Mouse (Mus musculus) mature B cell (primary cell): Measurements from ENCODE around the gene Fcer1g.

Experiments
- in situ Hi-C: fragments of 300-500 bp; cut with MboI; formaldehyde crosslinking; loops from 2 replicates; pipeline ENCODE4 v1.14.3; 2019

Fcer1g gene

DNA sequence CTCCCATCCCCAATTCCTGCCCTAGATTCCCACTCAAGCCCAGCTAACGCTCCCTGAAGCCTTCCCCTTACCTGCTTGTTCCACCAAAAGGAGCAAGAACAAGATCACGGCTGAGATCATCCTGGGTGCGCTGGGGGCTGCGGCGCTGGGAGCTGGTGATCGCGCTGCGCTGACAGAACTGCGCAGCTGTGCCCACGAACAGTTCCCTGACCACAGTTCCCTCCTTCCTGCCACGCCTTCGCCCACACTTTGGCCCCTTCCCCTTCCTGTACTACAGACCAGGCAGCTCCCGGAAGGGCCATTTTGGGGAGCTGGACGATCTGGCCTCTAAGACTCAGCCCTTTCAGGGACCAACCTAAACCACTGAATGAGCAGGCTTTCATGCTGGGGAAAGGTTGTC lies at the start of gene Fcer1g:
Gene Fcer1g (minus strand): TSS at position 240 of the 400 bp plus-strand sequence.
- in situ Hi-C loops, result no loop called here

DNA sequence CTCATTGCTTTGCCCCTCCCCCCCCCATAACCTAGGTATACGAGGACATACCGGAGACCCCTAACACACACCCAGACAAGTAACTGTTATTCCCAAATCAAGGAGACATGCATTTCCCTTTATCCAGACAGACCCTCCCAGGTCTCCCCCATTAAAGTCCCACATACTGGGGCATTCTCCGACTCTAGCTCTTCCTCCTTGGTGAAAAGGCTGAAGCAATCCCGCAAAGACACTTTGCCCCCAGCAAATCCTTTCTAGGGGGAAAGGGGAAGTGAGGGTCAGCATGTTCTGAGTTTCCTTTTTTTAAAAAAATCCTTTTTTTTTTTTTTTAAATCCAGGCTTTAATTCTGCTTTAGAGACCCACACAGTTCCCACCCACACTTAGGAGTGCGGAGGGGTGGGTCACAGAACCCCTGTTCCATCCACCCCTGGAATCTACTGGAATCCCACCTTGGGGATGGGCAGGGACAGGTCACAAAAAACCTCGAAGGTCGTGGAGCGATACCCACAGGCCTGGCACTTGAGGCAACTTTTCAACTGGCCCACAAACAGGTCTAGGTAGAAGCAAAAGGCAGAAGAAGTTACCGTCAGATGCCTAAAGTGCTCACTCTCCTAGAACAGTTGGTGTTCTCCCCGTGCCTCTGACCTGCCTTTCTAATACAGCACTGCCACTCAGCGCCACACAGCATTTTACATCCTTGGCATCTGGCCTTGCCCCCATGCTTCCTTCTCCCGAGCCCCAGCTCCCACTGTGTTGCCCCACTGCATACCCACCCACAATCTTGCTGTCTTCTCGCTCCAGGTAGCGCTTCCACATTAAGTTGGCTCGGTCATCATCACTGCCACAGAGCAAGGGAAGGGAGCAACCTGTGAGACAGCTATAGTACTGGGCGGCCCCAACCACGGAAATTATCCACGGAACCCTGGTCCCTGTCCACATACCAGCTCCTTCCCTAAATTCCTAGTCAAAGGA lies 49.3 kb upstream of the Fcer1g start:
- in situ Hi-C loops, result no loop called here

GRCm38 (mm10) chr1:171282086-171282805 lies 48.1 kb upstream of the Fcer1g start:
- in situ Hi-C loops, result no loop called here

GRCm38 (mm10) chr1:171281528-171281923 lies 47.4 kb upstream of the Fcer1g start:
- in situ Hi-C loops, result no loop called here

DNA sequence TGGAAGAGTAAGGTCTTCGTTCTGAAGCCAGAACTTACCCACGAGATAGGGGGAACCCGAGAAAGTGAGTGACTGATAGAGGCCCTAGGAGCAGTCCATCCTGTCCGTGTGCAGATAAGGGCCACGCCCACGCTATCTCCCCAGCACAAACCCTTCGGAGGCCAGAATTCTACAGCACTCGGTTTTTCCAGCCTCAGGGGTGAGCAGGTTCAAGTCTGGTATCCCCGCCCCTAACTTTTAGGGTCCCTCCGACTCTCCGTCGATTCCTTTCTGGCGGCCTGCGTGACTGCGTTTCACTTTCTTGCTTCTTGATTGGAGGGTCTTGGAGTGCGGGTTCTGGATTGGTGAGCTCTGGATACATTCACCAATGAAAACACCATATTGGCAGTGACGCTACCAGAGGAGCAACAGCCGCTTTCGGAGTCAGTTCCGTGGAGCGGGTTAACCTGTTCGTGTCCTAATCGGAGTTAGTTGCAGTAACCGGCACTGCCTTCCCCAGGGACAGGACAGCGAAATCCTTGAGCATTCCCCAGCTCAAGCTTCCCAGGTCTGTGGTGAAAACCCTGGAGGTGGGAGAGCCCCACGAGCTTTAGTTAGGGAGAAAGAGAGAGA lies 46.9 kb upstream of the Fcer1g start, which contains the start of gene Ppox:
Gene Ppox (minus strand): TSS at position 271 of the 612 bp plus-strand sequence.
- in situ Hi-C loops, result no loop called here

DNA sequence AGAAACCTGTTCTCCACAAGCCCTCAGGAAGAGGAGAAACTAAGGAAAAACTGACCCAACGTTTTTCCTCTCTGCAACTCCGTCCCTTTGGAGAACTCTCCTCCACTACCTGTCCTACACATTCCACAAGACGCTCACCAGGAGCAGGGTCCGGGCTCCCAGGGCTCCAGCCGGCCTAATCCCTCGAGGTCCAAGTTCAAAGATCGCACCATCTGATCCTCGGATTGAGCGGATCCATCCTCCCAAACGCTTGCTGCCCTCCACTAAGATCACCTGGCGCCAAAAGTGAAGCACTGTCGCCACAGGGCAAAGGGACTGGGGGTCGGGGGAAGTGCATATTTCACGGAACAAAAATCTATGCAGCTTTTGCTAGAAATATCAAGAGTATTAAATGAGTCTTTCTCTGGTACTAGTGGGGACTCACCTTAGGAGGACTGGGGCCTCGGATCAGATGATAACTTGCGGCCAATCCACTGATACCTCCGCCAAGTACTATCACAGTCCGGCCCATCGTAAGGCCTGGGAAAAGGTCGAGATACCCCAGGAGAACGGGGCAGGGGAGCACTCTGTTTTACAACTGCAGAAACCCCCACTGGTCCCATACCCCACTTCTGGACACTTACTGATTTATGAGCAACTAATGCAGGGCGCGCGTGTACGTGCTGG lies 46.2 kb upstream of the Fcer1g start:
- in situ Hi-C loops, result no loop called here

- in situ Hi-C loops, result no loop called here
Measured at GRCm38 (mm10) chr1:171279721-171280120, 45.6 kb upstream of the Fcer1g start.

DNA sequence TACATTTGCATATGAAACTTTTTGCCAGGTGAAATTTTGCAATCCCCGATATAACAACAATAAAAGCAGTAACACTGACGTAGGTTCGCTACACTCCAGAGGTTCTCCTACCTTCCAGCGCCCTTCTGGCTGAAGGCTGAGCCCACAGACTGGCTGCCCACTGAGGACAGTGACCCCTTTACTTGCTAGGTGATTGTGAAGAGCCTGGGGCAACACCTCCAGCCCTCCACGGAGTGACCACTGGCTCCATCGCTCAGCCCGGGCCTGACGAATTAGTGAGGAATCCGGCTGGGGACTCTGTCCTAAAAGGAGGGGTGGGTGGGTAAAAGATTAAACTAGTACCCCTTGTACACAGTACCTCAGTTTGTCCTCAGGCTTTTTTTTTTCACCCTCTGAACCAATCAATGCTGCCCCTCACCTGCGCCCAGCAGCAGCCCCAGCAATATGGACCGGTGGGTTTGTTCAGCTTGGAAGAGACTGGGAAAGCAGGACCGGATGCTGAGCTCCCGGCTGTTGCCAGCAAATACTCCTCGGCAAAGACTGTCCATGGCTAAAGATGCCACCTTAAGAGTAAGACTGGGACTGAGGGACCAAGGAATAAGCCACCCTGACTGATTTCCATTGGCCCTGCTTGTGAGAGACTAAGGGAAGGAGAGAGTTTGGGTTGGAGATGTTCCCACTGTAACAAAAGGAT lies 45.0 kb upstream of the Fcer1g start:
- in situ Hi-C loops, result no loop called here

GRCm38 (mm10) chr1:171278436-171278835 lies 44.3 kb upstream of the Fcer1g start:
- in situ Hi-C loops, result no loop called here

DNA sequence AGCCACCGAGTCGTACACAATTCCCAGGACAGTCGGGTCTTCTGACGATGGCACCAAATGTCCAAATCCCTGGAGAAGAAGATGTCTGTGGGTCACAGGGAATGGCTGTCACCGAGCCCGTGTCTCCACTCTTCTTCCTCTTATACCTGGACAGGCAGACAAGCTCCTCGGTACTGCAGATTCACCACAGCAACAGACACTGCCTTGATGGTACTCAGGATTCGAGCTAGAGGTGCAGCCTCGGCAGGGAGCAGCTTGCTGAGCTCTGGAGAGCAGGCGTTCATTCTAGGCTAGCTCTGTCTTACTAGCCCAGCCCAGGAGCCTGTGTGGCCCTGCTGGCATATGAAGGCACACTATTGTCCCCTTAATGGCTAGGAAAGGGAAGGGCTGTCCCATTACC lies 43.6 kb upstream of the Fcer1g start:
- in situ Hi-C loops, result no loop called here

DNA sequence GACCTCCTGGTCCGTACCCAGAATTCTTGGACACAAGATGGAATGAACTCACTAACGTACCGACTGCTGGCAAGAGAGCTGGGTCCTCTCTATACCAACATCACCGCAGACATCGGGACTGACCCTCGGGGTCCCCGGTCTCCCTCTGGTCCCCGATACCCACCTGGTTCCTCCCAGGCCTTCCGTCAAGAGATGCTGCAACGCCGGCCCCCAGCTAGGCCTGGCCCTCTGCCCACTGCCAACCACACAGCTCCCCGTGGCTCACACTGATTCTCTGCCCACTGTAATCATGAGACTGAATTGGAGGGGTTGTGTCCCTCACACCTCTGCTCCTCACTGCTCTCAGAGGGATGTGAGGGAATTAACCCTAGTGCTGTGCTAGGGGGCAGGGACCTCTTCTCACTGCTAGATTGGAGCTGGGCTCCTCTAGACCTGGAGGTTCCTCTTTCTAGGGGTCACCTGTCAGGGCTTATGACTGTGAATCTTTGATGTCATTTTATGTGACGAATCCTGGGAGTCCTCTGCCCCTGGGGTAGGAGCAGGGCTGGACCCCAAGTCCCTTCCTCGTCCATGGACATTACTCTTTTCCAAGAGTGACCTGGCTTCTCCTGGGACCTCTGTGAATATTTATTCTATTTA lies 42.1 kb upstream of the Fcer1g start:
- in situ Hi-C loops, result no loop called here

GRCm38 (mm10) chr1:171275144-171275734 lies 41.1 kb upstream of the Fcer1g start:
- in situ Hi-C loops, result no loop called here

- in situ Hi-C loops, result no loop called here
Measured at GRCm38 (mm10) chr1:171274171-171274570, 40.0 kb upstream of the Fcer1g start.

- in situ Hi-C loops, result no loop called here
Measured at GRCm38 (mm10) chr1:171272086-171272485, 37.9 kb upstream of the Fcer1g start.

DNA sequence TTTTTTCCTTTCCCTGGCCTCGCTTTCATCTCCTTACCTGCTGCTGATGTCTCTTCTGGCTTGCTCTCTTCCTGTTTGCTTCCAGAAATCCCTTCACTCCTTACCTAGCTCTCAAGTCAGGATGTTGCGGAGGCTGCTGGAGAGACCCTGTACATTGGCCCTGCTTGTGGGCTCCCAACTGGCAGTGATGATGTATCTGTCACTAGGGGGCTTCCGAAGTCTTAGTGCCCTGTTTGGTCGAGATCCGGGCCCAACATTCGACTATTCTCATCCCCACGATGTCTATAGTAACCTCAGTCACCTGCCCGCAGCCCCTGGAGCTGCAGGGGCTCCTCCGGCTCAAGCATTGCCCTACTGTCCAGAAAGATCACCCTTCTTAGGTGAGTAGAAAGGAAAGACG lies 37.5 kb upstream of the Fcer1g start:
- in situ Hi-C loops, result no loop called here

DNA sequence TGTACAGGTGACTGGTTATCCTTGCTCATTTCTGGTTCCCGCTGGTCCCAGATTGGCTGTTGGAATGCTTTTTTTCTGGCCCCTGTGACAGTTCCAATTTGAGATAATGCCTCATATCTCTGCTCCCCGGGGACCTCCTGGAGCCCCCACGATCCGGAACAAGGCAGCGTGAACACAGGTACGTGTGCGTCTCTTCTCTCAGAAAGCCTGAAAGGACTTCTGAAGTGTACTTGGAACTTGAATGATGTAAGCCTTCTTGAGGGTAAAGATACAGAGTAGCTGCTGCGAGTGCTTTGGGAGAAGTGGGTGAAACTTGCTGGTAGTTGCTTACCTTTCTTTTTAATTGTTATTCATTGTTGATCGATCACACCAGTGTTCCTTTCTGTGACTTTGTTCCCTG lies 37.0 kb upstream of the Fcer1g start:
- in situ Hi-C loops, result no loop called here

- in situ Hi-C loops, result no loop called here
Measured at GRCm38 (mm10) chr1:171270573-171270900, 36.4 kb upstream of the Fcer1g start.

- in situ Hi-C loops, result no loop called here
Measured at GRCm38 (mm10) chr1:171269848-171270572, 35.8 kb upstream of the Fcer1g start, which contains the start of gene B4galt3. Gene B4galt3, plus strand, starts transcription at chr1:171270328.

DNA sequence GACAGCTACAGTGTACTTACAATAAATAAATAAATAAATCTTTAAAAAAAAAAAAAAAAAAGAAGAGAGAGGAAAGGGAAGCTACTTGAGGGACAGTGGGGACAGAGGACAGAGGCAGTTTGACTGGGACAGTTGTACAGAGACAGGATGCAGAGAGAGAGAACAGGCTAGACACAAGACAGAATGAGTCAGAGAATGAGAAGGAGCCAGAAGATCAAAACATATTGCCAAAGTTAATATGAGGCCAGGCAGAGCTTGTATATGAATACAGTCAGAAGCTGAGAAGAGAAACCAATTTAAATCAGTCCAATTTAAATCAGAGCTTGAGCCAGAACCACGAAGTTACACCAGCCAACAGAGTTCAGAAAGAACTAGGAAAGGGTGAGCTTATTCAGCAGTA lies 34.2 kb upstream of the Fcer1g start:
- in situ Hi-C loops, result no loop called here
